Mouse (Mus musculus): ENCODE data around the gene Zfp648.
A peak's percentile ranks its signal among the peaks of the same experiment; 100 is the strongest.

Gene Zfp648

GRCm38 (mm10) chr1:154200955-154201722 is at the start of gene Zfp648:
Gene Zfp648, plus strand, starts transcription at chr1:154201187.
- no peak for ATAC-seq (ENCODE audit: insufficient number of reproducible peaks, low FRiP score, low TSS enrichment)

GRCm38 (mm10) chr1:154152539-154152938 is 48.4 kb upstream of the Zfp648 start:
- ATAC-seq (ENCODE audit: insufficient number of reproducible peaks, low FRiP score, low TSS enrichment): no peak

GRCm38 (mm10) chr1:154153800-154154199 is 47.2 kb upstream of the Zfp648 start:
- no peak for ATAC-seq (ENCODE audit: insufficient number of reproducible peaks, low FRiP score, low TSS enrichment)

- no peak for ATAC-seq (ENCODE audit: insufficient number of reproducible peaks, low FRiP score, low TSS enrichment)
Observed at GRCm38 (mm10) chr1:154156177-154157062, 44.6 kb upstream of the Zfp648 start.

- no peak for ATAC-seq (ENCODE audit: insufficient number of reproducible peaks, low FRiP score, low TSS enrichment)
Observed at GRCm38 (mm10) chr1:154157131-154157530, 43.9 kb upstream of the Zfp648 start.

- no peak for ATAC-seq (ENCODE audit: insufficient number of reproducible peaks, low FRiP score, low TSS enrichment)
Observed at GRCm38 (mm10) chr1:154167696-154168095, 33.3 kb upstream of the Zfp648 start.

GRCm38 (mm10) chr1:154175334-154175733 is 25.7 kb upstream of the Zfp648 start:
- ATAC-seq (ENCODE audit: insufficient number of reproducible peaks, low FRiP score, low TSS enrichment): no peak

GRCm38 (mm10) chr1:154177781-154178180 is 23.2 kb upstream of the Zfp648 start:
- no peak for ATAC-seq (ENCODE audit: insufficient number of reproducible peaks, low FRiP score, low TSS enrichment)

- ATAC-seq (ENCODE audit: insufficient number of reproducible peaks, low FRiP score, low TSS enrichment): no peak
Observed at GRCm38 (mm10) chr1:154178541-154179155, 22.3 kb upstream of the Zfp648 start.

GRCm38 (mm10) chr1:154180952-154181351 is 20.0 kb upstream of the Zfp648 start:
- ATAC-seq (ENCODE audit: insufficient number of reproducible peaks, low FRiP score, low TSS enrichment): peak; percentile 71

GRCm38 (mm10) chr1:154182396-154183076 is 18.5 kb upstream of the Zfp648 start:
- no peak for ATAC-seq (ENCODE audit: insufficient number of reproducible peaks, low FRiP score, low TSS enrichment)

GRCm38 (mm10) chr1:154183077-154183751 is 17.8 kb upstream of the Zfp648 start:
- no peak for ATAC-seq (ENCODE audit: insufficient number of reproducible peaks, low FRiP score, low TSS enrichment)

- ATAC-seq (ENCODE audit: insufficient number of reproducible peaks, low FRiP score, low TSS enrichment): no peak
Observed at GRCm38 (mm10) chr1:154188229-154188628, 12.8 kb upstream of the Zfp648 start.

- no peak for ATAC-seq (ENCODE audit: insufficient number of reproducible peaks, low FRiP score, low TSS enrichment)
Observed at GRCm38 (mm10) chr1:154188631-154189030, 12.4 kb upstream of the Zfp648 start.

- peak; percentile 71 for ATAC-seq (ENCODE audit: insufficient number of reproducible peaks, low FRiP score, low TSS enrichment)
Observed at GRCm38 (mm10) chr1:154189842-154190530, 11.0 kb upstream of the Zfp648 start.

GRCm38 (mm10) chr1:154198896-154199295 is 2.1 kb upstream of the Zfp648 start:
- no peak for ATAC-seq (ENCODE audit: insufficient number of reproducible peaks, low FRiP score, low TSS enrichment)

- ATAC-seq (ENCODE audit: insufficient number of reproducible peaks, low FRiP score, low TSS enrichment): peak; percentile 56; the same call in 1 of the 2 replicates
Observed at GRCm38 (mm10) chr1:154202580-154202979, 1.6 kb downstream of the Zfp648 start.

- no peak for ATAC-seq (ENCODE audit: insufficient number of reproducible peaks, low FRiP score, low TSS enrichment)
Observed at GRCm38 (mm10) chr1:154203386-154203785, 2.4 kb downstream of the Zfp648 start.

All from cerebellum, adult (tissue).